Mouse (Mus musculus) v-Abl transformed pro-B cells (cell line): ENCODE data around the gene Gm21773.
"Not testable (repeated sequence)": the region's sequence is repeated elsewhere in the genome, so short reads cannot be mapped to it uniquely, and the experiment has no call there.

Experiments
- in situ Hi-C, 2 experiments: fragments of 400-800 bp; cut with MboI; formaldehyde crosslinking; loops; one replicate each; pipeline ENCODE4 v1.15.1; 2025; ENCODE audit not compliant: unreplicated experiment in 2 of 2

Gm21773 gene

DNA sequence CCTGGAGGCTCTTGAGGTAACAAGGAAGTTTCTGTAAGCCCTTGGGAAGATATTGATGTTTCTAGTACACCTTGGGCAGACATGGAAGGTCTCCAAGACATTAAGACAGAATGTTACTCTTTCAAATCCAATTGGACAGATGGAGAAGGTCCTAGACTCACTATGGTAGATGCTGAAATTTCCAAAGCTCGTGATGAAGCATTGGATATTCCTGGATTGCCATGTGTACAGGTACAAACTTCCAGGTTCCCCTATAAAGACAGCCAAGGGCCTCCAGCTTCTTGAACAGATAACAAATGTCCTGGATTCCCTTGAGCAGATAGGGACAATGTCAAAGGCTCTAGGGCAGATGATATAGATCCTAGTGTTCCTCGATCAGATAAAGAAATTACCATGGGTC is at the start of gene Gm21773:
TSS of gene Gm21773 (minus strand) at position 101 of the 400 bp plus-strand sequence.
- in situ Hi-C loops = not testable (repeated sequence)
